Mouse (Mus musculus) erythroid progenitor cell, adult 5-6 weeks (primary cell): Measurements from ENCODE around the gene 4933434E20Rik. TPM values are rescaled to one million over a fixed set of nuclear protein-coding genes. Genes with fewer than 3 reads are reported as not detected.

ENCODE experiments used
- ATAC-seq: replicated peaks from 2 replicates; pipeline ENCODE4 v1.8.0; 2016; ENCODE audit warnings: moderate number of reproducible peaks, mild to moderate bottlenecking, moderate TSS enrichment, inconsistent platforms; ENCODE audit not compliant: poor library complexity, low FRiP score, severe bottlenecking
- total RNA-seq, 2 experiments: library from RNA; stranded (forward) in 1 of 2; stranded (reverse) in 1 of 2; fragments of 150-400 nt in 1 of 2; fragments of 186-747, 209-891 nt in 1 of 2; gene quantifications; 2 replicates each; pipeline versions ENCODE4 v1.2.3 to v1.2.4; 2015 to 2017; ENCODE audit warnings: low replicate concordance in 2 of 2

Gene 4933434E20Rik
- total RNA-seq, 2 experiments from 2014 or later, result 29.4 to 51.6 TPM

GRCm38 (mm10) chr3:90079763-90080497 is 28.5 kb downstream of the 4933434E20Rik start:
- peak; percentile 67 for ATAC-seq

- 0 out of 2 replicates have a peak, but pooled peaks have one; percentile 2 for ATAC-seq
Measured at GRCm38 (mm10) chr3:90080498-90080863, 29.0 kb downstream of the 4933434E20Rik start.

GRCm38 (mm10) chr3:90081365-90082240 is 30.2 kb downstream of the 4933434E20Rik start:
- ATAC-seq, result no peak

GRCm38 (mm10) chr3:90083034-90083433 is 31.6 kb downstream of the 4933434E20Rik start:
- ATAC-seq, result no peak

- no peak for ATAC-seq
Measured at GRCm38 (mm10) chr3:90083698-90084324, 32.4 kb downstream of the 4933434E20Rik start.

- ATAC-seq, result no peak
Measured at GRCm38 (mm10) chr3:90084790-90085189, 33.4 kb downstream of the 4933434E20Rik start.

GRCm38 (mm10) chr3:90085281-90085680 is 33.8 kb downstream of the 4933434E20Rik start:
- no peak for ATAC-seq

- no peak for ATAC-seq
Measured at GRCm38 (mm10) chr3:90086068-90086467, 34.6 kb downstream of the 4933434E20Rik start.

- no peak for ATAC-seq
Measured at GRCm38 (mm10) chr3:90088617-90089016, 37.2 kb downstream of the 4933434E20Rik start.

GRCm38 (mm10) chr3:90090892-90091291 is 39.5 kb downstream of the 4933434E20Rik start:
- ATAC-seq, result no peak

- no peak for ATAC-seq
Measured at GRCm38 (mm10) chr3:90094453-90094852, 43.0 kb downstream of the 4933434E20Rik start.

GRCm38 (mm10) chr3:90097928-90098327 is 46.5 kb downstream of the 4933434E20Rik start:
- ATAC-seq, result no peak

GRCm38 (mm10) chr3:90101010-90101409 is 49.6 kb downstream of the 4933434E20Rik start:
- ATAC-seq, result no peak

- ATAC-seq, result no peak
Measured at GRCm38 (mm10) chr3:90101673-90102072, 50.2 kb downstream of the 4933434E20Rik start.

GRCm38 (mm10) chr3:90102239-90102638 is 50.8 kb downstream of the 4933434E20Rik start:
- no peak for ATAC-seq

GRCm38 (mm10) chr3:90103176-90103575 is 51.7 kb downstream of the 4933434E20Rik start:
- no peak for ATAC-seq

GRCm38 (mm10) chr3:90103938-90104337 is 52.5 kb downstream of the 4933434E20Rik start, which contains the start of gene Nup210l:
TSS of gene Nup210l (plus strand) at chr3:90104132.
- ATAC-seq, result no peak

GRCm38 (mm10) chr3:90111706-90112105 is 60.3 kb downstream of the 4933434E20Rik start:
- no peak for ATAC-seq

GRCm38 (mm10) chr3:90114342-90114741 is 62.9 kb downstream of the 4933434E20Rik start:
- ATAC-seq, result no peak

GRCm38 (mm10) chr3:90115526-90115925 is 64.1 kb downstream of the 4933434E20Rik start:
- ATAC-seq, result no peak
